Mouse (Mus musculus): ENCODE results near the gene Rpl23. TPM values are rescaled to one million over a fixed set of nuclear protein-coding genes. Genes with fewer than 3 reads are reported as not detected.

Rpl23 gene
- polyA plus RNA-seq, 1 experiment, result 32.2 TPM

GRCm38 (mm10) chr11:97733689-97734088 lies 48.5 kb downstream of the Rpl23 start:
- Histone ChIP-seq H3K4me1 (ENCODE audit: control insufficient read depth) (peaks cover 2% of the 10 kb centered on the region; the same call in 1 of the 2 replicates), H3K36me3 (ENCODE audit: control insufficient read depth) (peaks cover 27% of the 10 kb centered on the region), H3K4me3 (replicated peaks) (no peak overlapping the region), H3K9me3 (ENCODE audit: control insufficient read depth, low read length) (no peaks in the 10 kb centered on the region), H3K27me3 (ENCODE audit: control insufficient read depth) (no peaks in the 10 kb centered on the region)
- TF ChIP-seq GATA1 (IDR thresholded peaks at IDR 0.05; ENCODE audit: low read length) (no peak), TAL1 (IDR thresholded peaks at IDR 0.05; ENCODE audit: low read length) (no peak)

DNA sequence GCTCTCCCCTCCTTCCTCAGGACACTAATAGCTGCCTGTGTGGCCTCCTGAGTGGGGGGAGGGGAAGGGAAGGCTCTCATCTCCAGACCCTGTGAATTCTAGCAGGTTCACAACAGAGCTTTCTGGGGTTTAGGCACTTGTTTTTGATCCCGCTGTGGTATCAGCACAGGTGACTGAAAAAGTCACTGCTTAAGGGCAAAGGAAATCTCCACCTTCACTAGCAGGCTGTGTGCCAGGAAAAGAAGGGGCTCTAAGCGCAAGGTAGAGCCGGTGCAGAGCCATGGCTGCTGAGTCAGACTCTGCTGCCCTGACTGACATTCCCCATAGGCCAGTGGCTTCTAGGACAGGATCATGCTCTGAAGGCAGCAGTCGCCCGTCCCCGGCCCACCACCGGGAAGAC lies 53.5 kb downstream of the Rpl23 start:
- Histone ChIP-seq H3K27me3 (ENCODE audit: control insufficient read depth) (no peaks in the 10 kb centered on the region), H3K36me3 (ENCODE audit: control insufficient read depth) (peaks cover 66% of the 10 kb centered on the region), H3K4me1 (ENCODE audit: control insufficient read depth) (peaks cover 2% of the 10 kb centered on the region; the same call in 1 of the 2 replicates), H3K9me3 (ENCODE audit: control insufficient read depth, low read length) (no peaks in the 10 kb centered on the region), H3K4me3 (replicated peaks) (no peak overlapping the region)
- TF ChIP-seq TAL1 (IDR thresholded peaks at IDR 0.05; ENCODE audit: low read length) (no peak), GATA1 (IDR thresholded peaks at IDR 0.05; ENCODE audit: low read length) (no peak)

DNA sequence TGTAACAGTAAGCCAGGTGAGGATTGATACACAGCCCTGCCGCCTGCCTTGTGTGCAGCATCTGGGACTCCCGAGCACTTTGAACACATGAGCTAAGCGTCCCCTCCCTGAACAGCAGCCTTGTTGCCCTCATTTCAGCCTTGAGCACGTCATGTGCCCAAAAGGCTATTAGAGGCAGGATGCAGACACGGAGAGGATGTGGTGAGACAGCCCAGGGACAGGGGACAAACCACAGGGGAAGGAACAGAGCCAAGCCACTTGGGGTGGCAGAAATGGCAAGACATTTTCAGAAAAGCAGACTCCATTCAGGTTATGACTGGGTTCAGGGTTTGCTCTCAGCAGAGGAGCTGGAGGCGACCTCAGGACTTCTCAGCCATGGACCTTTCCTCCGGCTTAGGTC lies 53.9 kb downstream of the Rpl23 start:
- no peak overlapping the region for H3K4me3 ChIP-seq (replicated peaks)
- H3K36me3 ChIP-seq (ENCODE audit: control insufficient read depth), result peaks cover 71% of the 10 kb centered on the region

More for the DNA sequence above, 53.9 kb downstream of the Rpl23 start:
- H3K4me1 ChIP-seq (ENCODE audit: control insufficient read depth), result no peaks in the 10 kb centered on the region
- no peak for TF ChIP-seq TAL1 (IDR thresholded peaks at IDR 0.05; ENCODE audit: low read length)
- TF ChIP-seq GATA1 (IDR thresholded peaks at IDR 0.05; ENCODE audit: low read length), result no peak
- H3K27me3 ChIP-seq (ENCODE audit: control insufficient read depth), result no peaks in the 10 kb centered on the region
- no peaks in the 10 kb centered on the region for H3K9me3 ChIP-seq (ENCODE audit: control insufficient read depth, low read length)

Other genes starting within 250 kb of the Rpl23 start
- not detected in 2 replicates for gene Srcin1, start 206.3 kb downstream of the Rpl23 start, polyA plus RNA-seq (2012)
- gene Epop, start 152.7 kb downstream of the Rpl23 start, polyA plus RNA-seq (2012), result 0.13 and 0.18 TPM in 2 replicates
- 0.05 and 0.07 TPM in 2 replicates for gene Mllt6, start 119.0 kb downstream of the Rpl23 start, polyA plus RNA-seq (2012)
- not detected in 2 replicates for gene Cisd3, start 96.6 kb downstream of the Rpl23 start, polyA plus RNA-seq (2012)
- 0.10 and 0.35 TPM in 2 replicates for gene Pcgf2, start 81.9 kb downstream of the Rpl23 start, polyA plus RNA-seq (2012)
- gene Psmb3, start 79.0 kb downstream of the Rpl23 start, polyA plus RNA-seq (2012), result 2.3 and 8.3 TPM in 2 replicates
- gene Pip4k2b, start 37.7 kb downstream of the Rpl23 start, polyA plus RNA-seq (2012), result 0.17 and 0.28 TPM in 2 replicates
- 1.2 and 1.3 TPM in 2 replicates for gene Cwc25, start 15.9 kb downstream of the Rpl23 start, polyA plus RNA-seq (2012)
- gene 1700001P01Rik, start 6.5 kb downstream of the Rpl23 start, polyA plus RNA-seq (2012), result not detected in 2 replicates
- gene Lasp1, start 16.6 kb upstream of the Rpl23 start, polyA plus RNA-seq (2012), result 0.41 and 0.56 TPM in 2 replicates
- gene B230217C12Rik, start 58.3 kb upstream of the Rpl23 start, polyA plus RNA-seq (2012), result not detected in 2 replicates
- gene Fbxo47, start 101.7 kb upstream of the Rpl23 start, polyA plus RNA-seq (2012), result not detected in 2 replicates
- 0.02 TPM in 2 replicates for gene Plxdc1, start 204.0 kb upstream of the Rpl23 start, polyA plus RNA-seq (2012)
- not detected in 2 replicates for gene Arl5c, start 213.7 kb upstream of the Rpl23 start, polyA plus RNA-seq (2012)
- 0.03 TPM in 1 of 2 replicates, not detected in the other for gene Cacnb1, start 240.6 kb upstream of the Rpl23 start, polyA plus RNA-seq (2012)
- gene Rpl19, start 244.3 kb upstream of the Rpl23 start, polyA plus RNA-seq (2012), result 204 and 241 TPM in 2 replicates